Mouse (Mus musculus) layer of hippocampus, adult 18-20 months (tissue): Measurements from ENCODE around the gene Col19a1. TPM values are rescaled to one million over a fixed set of nuclear protein-coding genes. Genes with fewer than 3 reads are reported as not detected.

Experiments used
- DNase-seq, 2 experiments: peaks; one replicate each; pipeline ENCODE4 v3.0.0; 2022; ENCODE audit warnings: low spot score in 2 of 2
- long read RNA-seq: library from polyadenylated mRNA; stranded (forward); transcript quantifications from one replicate; pipeline ENCODE4 v2.0.0, GENCODE M21; 2021
- total RNA-seq, 2 experiments: library from RNA; stranded (reverse); gene quantifications; 2 replicates each; pipeline ENCODE4 v1.2.3; 2021

Col19a1 gene
- total RNA-seq, result 10 to 100 TPM; 17.8 to 19.4 TPM
- long read RNA-seq, full-length matches to known transcripts, result 3 of 9 reads
- long read RNA-seq, partial matches to known transcripts, result 0 of 9 reads
- long read RNA-seq, other reads (novel, unspliced or antisense), result 6 of 9 reads

- peak; percentile 3 to 12 for DNase-seq
Observed at GRCm38 (mm10) chr1:24587141-24587541, at the start of gene Col19a1. TSS of gene Col19a1 (minus strand) at chr1:24587472.

GRCm38 (mm10) chr1:24633553-24634132, 46.4 kb upstream of the Col19a1 start:
- peak; percentile 11 to 69 for DNase-seq

DNA sequence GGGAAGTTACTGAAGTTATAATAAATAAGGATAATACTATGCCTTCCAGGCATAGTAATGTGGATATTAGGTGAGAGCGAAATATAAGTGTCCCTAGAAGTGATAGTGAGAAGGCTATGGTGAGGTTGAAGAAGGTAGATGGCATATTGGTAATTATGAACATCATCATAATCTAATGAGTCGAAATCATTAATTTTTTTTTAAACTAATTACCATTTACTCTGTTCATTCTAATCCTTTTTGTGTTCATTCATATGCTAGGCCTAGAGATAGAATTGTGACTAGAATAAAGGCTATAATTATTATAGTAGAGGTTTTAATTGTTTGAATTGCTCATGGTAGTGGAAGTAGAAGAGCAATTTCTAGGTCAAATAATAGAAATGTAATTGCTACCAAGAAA, 25.3 kb upstream of the Col19a1 start:
- DNase-seq, result peak in 1 of 2 experiments; percentile 14

DNA sequence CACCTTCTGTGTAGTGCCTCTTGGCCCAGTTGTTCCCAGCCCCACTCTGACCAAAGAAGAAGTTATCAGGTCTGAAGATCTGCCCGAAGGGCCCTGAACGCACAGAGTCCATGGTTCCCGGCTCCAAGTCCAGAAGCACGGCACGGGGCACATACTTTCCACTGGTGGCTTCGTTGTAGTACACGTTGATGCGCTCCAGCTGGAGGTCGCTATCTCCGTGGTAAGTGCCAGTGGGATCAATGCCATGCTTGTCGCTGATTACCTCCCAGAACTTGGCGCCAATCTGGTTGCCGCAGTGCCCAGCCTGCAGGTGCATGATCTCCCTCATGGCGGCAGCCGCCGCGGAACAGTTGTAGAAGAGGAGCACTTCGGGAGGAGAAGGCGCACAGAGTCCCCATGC, 7.8 kb upstream of the Col19a1 start:
- DNase-seq, result no peak

- DNase-seq, result peak; percentile 5 to 21
Observed at GRCm38 (mm10) chr1:24586370-24587140, 717 bp downstream of the Col19a1 start.

DNA sequence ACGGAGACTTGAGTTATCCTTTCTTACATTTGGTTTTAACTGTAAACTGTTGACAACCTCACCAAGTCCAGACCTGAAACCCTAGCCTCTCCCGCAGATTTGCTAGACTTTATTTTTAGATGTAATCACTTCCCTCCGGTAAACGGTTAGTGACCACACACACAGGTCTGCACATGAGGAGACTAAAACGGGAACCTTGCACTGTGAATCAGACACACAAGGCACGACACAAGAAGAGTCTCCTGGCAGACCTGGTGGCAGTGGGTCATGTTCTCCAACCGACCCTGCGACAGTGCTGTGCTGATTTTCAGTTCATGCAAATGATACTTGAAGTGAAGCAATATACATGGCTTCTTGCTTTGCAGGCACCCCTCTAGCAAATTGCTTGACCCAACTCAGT, 14.7 kb downstream of the Col19a1 start:
- DNase-seq, result no peak

- no peak for DNase-seq
Observed at GRCm38 (mm10) chr1:24564113-24564512, 23.2 kb downstream of the Col19a1 start.

GRCm38 (mm10) chr1:24558005-24558404, 29.3 kb downstream of the Col19a1 start:
- DNase-seq, result no peak

GRCm38 (mm10) chr1:24553462-24553861, 33.8 kb downstream of the Col19a1 start:
- DNase-seq, result no peak

DNA sequence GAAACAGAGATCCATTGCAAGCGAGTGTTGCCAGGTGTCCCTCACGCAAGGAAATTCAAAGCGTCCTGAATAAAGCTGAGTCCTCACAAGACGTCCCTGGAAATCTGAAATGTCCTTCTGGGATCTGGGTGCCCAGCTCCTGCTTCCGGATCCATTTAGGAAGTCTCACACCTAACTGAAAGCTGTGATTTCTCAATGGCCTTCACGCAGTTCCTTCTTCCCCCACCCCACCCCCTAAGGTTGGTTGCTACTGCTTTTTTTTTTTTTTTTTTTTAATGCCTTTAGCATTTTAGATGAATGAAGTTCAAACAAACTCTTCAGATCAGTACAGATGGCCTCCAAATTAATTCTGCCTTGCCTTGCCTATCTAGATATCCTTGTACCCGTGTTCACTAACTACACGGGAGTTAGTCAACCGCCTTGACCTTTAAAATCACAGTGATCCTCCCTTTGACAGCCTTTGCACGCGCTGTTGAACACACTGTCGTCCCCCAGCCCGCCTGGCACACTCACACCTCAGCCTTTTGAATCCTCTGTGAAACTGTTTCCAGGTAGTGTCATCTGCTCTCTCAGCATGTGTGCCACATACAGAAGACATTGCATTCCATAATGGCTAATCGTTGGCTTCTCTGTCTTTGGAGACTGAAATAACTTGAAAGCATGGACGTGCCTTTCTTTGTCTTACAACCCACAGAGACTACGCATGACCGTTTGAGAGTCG, 36.6 kb downstream of the Col19a1 start:
- no peak for DNase-seq

GRCm38 (mm10) chr1:24550031-24550430, 37.2 kb downstream of the Col19a1 start:
- DNase-seq, result no peak

DNA sequence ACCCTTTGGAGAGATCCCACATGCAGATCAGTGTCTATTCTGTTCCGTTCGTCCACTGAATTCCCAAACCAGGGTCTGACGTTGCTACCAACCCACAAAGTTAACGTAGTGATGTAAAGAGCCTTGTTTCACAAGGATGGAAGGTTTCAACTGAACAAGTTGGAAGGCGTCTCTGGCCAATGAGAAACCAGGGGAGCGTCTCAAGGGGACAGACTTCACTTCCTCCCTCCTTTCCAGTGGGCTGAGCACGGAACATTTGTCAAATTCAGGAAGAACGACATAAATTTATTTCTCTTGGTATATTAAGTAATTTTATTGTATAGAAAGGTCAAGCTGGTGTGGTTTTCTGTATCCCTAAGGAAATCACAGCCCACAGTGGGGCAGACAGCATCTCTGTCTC, 38.2 kb downstream of the Col19a1 start:
- no peak for DNase-seq

- no peak for DNase-seq
Observed at GRCm38 (mm10) chr1:24547574-24547973, 39.7 kb downstream of the Col19a1 start.

GRCm38 (mm10) chr1:24539852-24540251, 47.4 kb downstream of the Col19a1 start:
- DNase-seq, result peak in 1 of 2 experiments; percentile 13

- DNase-seq, result no peak
Observed at GRCm38 (mm10) chr1:24527194-24527593, 60.1 kb downstream of the Col19a1 start.

- peak in 1 of 2 experiments; percentile 23 for DNase-seq
Observed at GRCm38 (mm10) chr1:24517462-24517861, 69.8 kb downstream of the Col19a1 start.

DNA sequence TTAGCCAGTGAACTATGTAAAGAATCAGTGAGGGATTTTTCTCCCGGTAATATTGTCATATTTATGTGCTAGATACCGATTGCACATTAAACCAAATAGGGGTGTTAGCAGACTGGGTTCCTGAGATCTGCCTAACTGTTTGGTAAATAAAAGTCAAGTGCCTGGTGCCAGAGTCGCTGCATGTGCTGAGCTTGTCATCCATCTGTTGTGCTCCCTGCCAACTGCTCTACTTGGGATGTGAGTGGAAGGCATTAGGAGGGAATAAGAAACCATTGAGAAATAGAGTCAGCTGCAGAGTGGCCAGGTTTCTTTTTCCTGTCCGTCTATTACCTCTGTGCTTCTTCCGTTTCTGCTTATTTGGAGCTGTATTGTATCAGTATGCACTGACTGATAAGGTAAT, 71.9 kb downstream of the Col19a1 start:
- DNase-seq, result peak; percentile 34 to 68

- DNase-seq, result no peak
Observed at GRCm38 (mm10) chr1:24511536-24511935, 75.7 kb downstream of the Col19a1 start.

GRCm38 (mm10) chr1:24495400-24495799, 91.9 kb downstream of the Col19a1 start:
- peak in 1 of 2 experiments; percentile 24 for DNase-seq

- DNase-seq, result no peak
Observed at GRCm38 (mm10) chr1:24484161-24484560, 103.1 kb downstream of the Col19a1 start.

DNA sequence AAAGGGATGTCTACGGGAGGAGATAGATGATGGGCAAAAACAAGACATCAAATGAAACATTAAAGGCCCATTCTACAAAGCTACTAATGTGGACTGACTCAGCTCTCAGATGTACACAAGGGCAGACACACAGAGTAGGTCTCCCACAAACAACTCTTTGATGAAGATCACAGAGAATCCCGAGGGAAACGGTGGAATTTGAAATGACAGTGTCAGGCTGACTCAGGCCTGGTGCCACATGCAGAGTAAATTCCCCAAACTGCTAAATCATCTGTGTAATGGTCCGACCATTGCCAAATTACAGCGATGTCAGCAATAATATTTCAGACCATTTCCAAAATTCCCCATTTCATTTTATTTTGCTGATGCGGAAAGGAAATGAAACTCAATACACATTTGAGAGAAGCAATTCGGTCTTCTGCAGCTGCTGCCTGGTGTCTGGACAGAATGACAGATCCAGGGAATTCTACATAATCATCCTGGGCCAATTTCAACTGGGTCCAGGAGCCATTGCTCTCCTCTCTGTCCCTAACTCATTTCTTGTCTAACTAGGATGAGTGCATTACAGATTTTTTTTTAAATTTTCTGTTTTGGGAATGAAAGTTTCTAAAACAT, 116.1 kb downstream of the Col19a1 start:
- no peak for DNase-seq
